21 mouse cellular contexts compared by ENCODE assay signal in the genomic region with DNA sequence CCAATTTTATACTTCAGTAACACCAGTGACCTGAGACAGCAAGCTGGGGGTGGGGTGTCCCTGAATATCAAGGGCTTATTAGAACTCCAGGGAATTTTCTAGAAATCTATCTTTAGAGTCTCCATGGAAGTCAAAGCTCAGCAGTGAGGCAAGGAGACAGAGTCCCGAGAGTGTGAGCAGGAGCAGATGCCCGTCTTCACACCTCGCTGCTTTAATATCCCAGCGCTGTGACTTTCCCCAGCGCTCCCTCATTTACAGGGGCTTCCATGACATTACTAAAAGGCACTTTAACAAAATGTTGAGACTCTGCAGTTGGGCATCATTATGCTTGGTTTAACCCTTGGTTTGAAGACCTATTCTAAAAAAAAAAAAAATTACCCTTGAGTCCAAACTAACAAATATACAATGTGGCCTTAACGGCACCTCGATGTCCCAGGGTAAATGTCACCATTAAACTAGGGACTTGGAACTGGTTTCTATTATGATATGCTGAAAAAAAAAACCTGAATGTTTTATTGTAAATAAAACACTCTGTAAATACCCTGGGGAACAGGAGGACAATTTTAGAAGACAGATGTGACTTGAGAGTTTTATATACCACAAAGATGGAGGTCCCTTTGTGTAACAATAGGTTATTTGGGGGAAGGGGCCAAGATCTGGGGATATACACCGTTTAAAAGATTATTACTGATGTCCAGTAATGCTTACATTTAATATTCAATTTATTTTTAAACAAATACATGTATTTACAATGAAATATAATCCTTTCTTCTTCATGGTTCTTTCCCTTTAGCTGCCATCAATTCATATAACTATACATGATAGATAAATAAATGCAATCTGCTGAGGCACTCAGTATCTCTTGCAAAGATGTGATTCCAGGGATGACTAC.
DNase-seq lines count a peak whose midpoint lies in the region; ATAC-seq lines count a peak whose summit lies in the region.
"Had no signal": no experiment of that assay in that cellular context is flagged by ENCODE, and none has a peak within 500 bp of the region (broad histone marks: within the 10 kb centered on the region; RNA-seq: fewer than 3 reads in every experiment).

No protein-coding gene starts in this region.

- ATAC-seq in forebrain, embryonic 13.5 days: 0 out of 2 replicates have a peak, but pooled peaks have one; percentile 57
- ATAC-seq in neural tube, embryonic 13.5 days (ENCODE audit: low read depth): peak; percentile 77
- ATAC-seq in forebrain, embryonic 15.5 days (replicated peaks): no peak
- ATAC-seq in neural tube, embryonic 15.5 days (ENCODE audit: low FRiP score): peak; percentile 70
- ATAC-seq: activated CD4-positive, CD25-positive, alpha-beta regulatory T cell, adult 4 months; intestine, embryonic 15.5 days; Patski had no signal

- no peaks in the 10 kb centered on the region for H3K36me3 ChIP-seq in forebrain, embryonic 13.5 days (ENCODE audit: poor library complexity, severe bottlenecking)
- H3K36me3 ChIP-seq in forebrain, embryonic 10.5 days (replicated peaks): no peaks in the 10 kb centered on the region
- H3K36me3 ChIP-seq in neural tube, embryonic 13.5 days: no peaks in the 10 kb centered on the region
- no peaks in the 10 kb centered on the region for H3K36me3 ChIP-seq in forebrain, embryonic 15.5 days
- H3K36me3 ChIP-seq in neural tube, embryonic 15.5 days: no peaks in the 10 kb centered on the region
- H3K36me3 ChIP-seq: embryonic facial prominence, embryonic 10.5 days; heart, embryonic 10.5 days; intestine, embryonic 15.5 days had no signal

- H3K27ac ChIP-seq in forebrain, embryonic 13.5 days: no peak overlapping the region
- no peak overlapping the region for H3K27ac ChIP-seq in forebrain, embryonic 10.5 days
- no peak overlapping the region for H3K27ac ChIP-seq in neural tube, embryonic 13.5 days (replicated peaks)
- H3K27ac ChIP-seq in forebrain, embryonic 15.5 days (replicated peaks): 0 out of 2 replicates have a peak overlapping the region, but pooled peaks have one; percentile 8
- H3K27ac ChIP-seq in neural tube, embryonic 15.5 days (replicated peaks): no peak overlapping the region
- H3K27ac ChIP-seq: embryonic facial prominence, embryonic 10.5 days; heart, embryonic 10.5 days; hindbrain, embryonic 14.5 days; intestine, embryonic 15.5 days had no signal

- H3K4me2 ChIP-seq in forebrain, embryonic 13.5 days: no peak overlapping the region
- H3K4me2 ChIP-seq in neural tube, embryonic 13.5 days: no peak overlapping the region
- H3K4me2 ChIP-seq in forebrain, embryonic 15.5 days (replicated peaks): no peak overlapping the region
- H3K4me2 ChIP-seq in neural tube, embryonic 15.5 days: no peak overlapping the region
- H3K4me2 ChIP-seq: hindbrain, embryonic 14.5 days; intestine, embryonic 15.5 days had no signal

- H3K4me1 ChIP-seq in forebrain, embryonic 13.5 days: peaks cover 7% of the 10 kb centered on the region; the same call in 1 of the 2 replicates
- H3K4me1 ChIP-seq in forebrain, embryonic 10.5 days: peaks cover 16% of the 10 kb centered on the region
- H3K4me1 ChIP-seq in neural tube, embryonic 13.5 days (replicated peaks): peaks cover 11% of the 10 kb centered on the region; the same call in 1 of the 2 replicates
- peaks cover 13% of the 10 kb centered on the region for H3K4me1 ChIP-seq in forebrain, embryonic 15.5 days
- peaks cover 4% of the 10 kb centered on the region; the same call in 1 of the 2 replicates for H3K4me1 ChIP-seq in neural tube, embryonic 15.5 days
- H3K4me1 ChIP-seq: intestine, embryonic 15.5 days had no signal

- 67% methylated on average over 8 of the region's 8 CpGs for WGBS in forebrain, embryonic 13.5 days
- 84% methylated on average over 8 of the region's 8 CpGs for WGBS in forebrain, embryonic 10.5 days
- WGBS in neural tube, embryonic 13.5 days: 58% methylated on average over 8 of the region's 8 CpGs
- WGBS in forebrain, embryonic 15.5 days: 62% methylated on average over 8 of the region's 8 CpGs
- WGBS in neural tube, embryonic 15.5 days: 55% methylated on average over 8 of the region's 8 CpGs

- no peaks in the 10 kb centered on the region for H3K27me3 ChIP-seq in forebrain, embryonic 13.5 days
- no peaks in the 10 kb centered on the region for H3K27me3 ChIP-seq in forebrain, embryonic 10.5 days (ENCODE audit: poor library complexity, severe bottlenecking)
- no peaks in the 10 kb centered on the region for H3K27me3 ChIP-seq in neural tube, embryonic 13.5 days
- no peaks in the 10 kb centered on the region for H3K27me3 ChIP-seq in forebrain, embryonic 15.5 days
- no peaks in the 10 kb centered on the region for H3K27me3 ChIP-seq in neural tube, embryonic 15.5 days (replicated peaks)
- H3K27me3 ChIP-seq: intestine, embryonic 15.5 days; Patski had no signal

- H3K9ac ChIP-seq in forebrain, embryonic 13.5 days: no peak overlapping the region
- H3K9ac ChIP-seq in neural tube, embryonic 13.5 days: no peak overlapping the region
- no peak overlapping the region for H3K9ac ChIP-seq in forebrain, embryonic 15.5 days (replicated peaks)
- H3K9ac ChIP-seq in neural tube, embryonic 15.5 days (replicated peaks): no peak overlapping the region
- H3K9ac ChIP-seq: hindbrain, embryonic 14.5 days; intestine, embryonic 15.5 days had no signal

- no peak for DNase-seq in forebrain, embryonic 10.5 days (ENCODE audit: extremely low spot score, low spot score)
- no peak for DNase-seq in neural tube, embryonic 10.5 days (ENCODE audit: extremely low spot score, low spot score)
- no peak for DNase-seq in layer of hippocampus, adult 8-10 months (ENCODE audit: low spot score in 2 of 2)
- DNase-seq in lung, adult 18-20 months: no peak
- DNase-seq: adrenal gland, postnatal 14 days; cerebellum, adult 2 months; cerebellum, postnatal 10 days; gastrocnemius, postnatal 25 days; heart, adult 11 months; heart, postnatal 10 days; heart, postnatal 4 days had no signal

- no peaks in the 10 kb centered on the region for H3K9me3 ChIP-seq in forebrain, embryonic 13.5 days (replicated peaks)
- H3K9me3 ChIP-seq in forebrain, embryonic 10.5 days: no peaks in the 10 kb centered on the region
- H3K9me3 ChIP-seq in neural tube, embryonic 13.5 days: no peaks in the 10 kb centered on the region
- no peaks in the 10 kb centered on the region for H3K9me3 ChIP-seq in forebrain, embryonic 15.5 days
- no peaks in the 10 kb centered on the region for H3K9me3 ChIP-seq in neural tube, embryonic 15.5 days (replicated peaks)
- H3K9me3 ChIP-seq: embryonic facial prominence, embryonic 10.5 days; heart, embryonic 10.5 days; intestine, embryonic 15.5 days had no signal

- H3K4me3 ChIP-seq in forebrain, embryonic 13.5 days: no peak overlapping the region
- H3K4me3 ChIP-seq in forebrain, embryonic 10.5 days: no peak overlapping the region
- no peak overlapping the region for H3K4me3 ChIP-seq in neural tube, embryonic 13.5 days
- H3K4me3 ChIP-seq in forebrain, embryonic 15.5 days: no peak overlapping the region
- no peak overlapping the region for H3K4me3 ChIP-seq in neural tube, embryonic 15.5 days (replicated peaks)
- H3K4me3 ChIP-seq: embryonic facial prominence, embryonic 10.5 days; heart, embryonic 10.5 days; intestine, embryonic 15.5 days had no signal
